In the genomic region with DNA sequence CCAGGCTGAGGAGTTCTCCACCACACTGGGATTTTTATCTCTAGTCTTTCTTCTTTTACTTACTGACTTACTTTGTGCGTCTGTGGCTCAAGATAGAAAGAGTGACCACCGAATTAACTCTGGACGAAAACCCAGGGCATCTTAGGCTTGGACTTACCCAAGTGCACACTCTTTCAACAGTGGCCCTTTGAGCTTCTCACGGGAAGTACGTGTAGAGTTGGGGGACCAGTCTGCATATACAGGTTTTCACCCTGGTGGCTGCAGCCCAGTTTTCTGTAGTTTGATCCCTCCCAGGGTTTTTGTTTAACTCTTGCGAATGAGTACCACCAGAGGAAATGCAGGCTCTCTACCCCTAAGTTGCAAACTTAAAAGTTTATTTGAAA, we compare ENCODE assay signal across 8 mouse cellular contexts. TPM values are rescaled to one million over a fixed set of nuclear protein-coding genes. Genes with fewer than 3 reads are reported as not detected.
DNase-seq lines count a peak whose midpoint lies in the region; ATAC-seq and TF ChIP-seq lines count a peak whose summit lies in the region.

No protein-coding gene starts in this region.

- H3K27me3 ChIP-seq in embryonic facial prominence, embryonic 10.5 days (replicated peaks; ENCODE audit: low read depth, poor library complexity, severe bottlenecking), result no peaks in the 10 kb centered on the region
- H3K27me3 ChIP-seq in intestine, embryonic 14.5 days (replicated peaks; ENCODE audit: control insufficient read depth, insufficient read depth, low read length), result no peaks in the 10 kb centered on the region
- no peaks in the 10 kb centered on the region for H3K27me3 ChIP-seq in midbrain, postnatal 0 days (ENCODE audit: insufficient read depth, low read length)

- H3K9me3 ChIP-seq in embryonic facial prominence, embryonic 10.5 days, result no peaks in the 10 kb centered on the region
- H3K9me3 ChIP-seq in intestine, embryonic 14.5 days (ENCODE audit: control insufficient read depth, low read length), result 0 out of 2 replicates have a peak, but pooled peaks cover 5% of the 10 kb centered on the region
- no peaks in the 10 kb centered on the region for H3K9me3 ChIP-seq in midbrain, postnatal 0 days (ENCODE audit: low read length)

- peak overlapping the region; percentile 89 for H3K27ac ChIP-seq in embryonic facial prominence, embryonic 10.5 days (replicated peaks)
- H3K27ac ChIP-seq in intestine, embryonic 14.5 days (ENCODE audit: low read depth), result peak overlapping the region; percentile 76; the same call in 1 of the 2 replicates
- 0 out of 2 replicates have a peak overlapping the region, but pooled peaks have one; percentile 32 for H3K27ac ChIP-seq in midbrain, postnatal 0 days (ENCODE audit: low read depth, low read length)

- peak; percentile 28; the same call in 1 of the 2 replicates for ATAC-seq in intestine, embryonic 14.5 days (replicated peaks; ENCODE audit: low FRiP score, low TSS enrichment, low read depth)
- 0 out of 2 replicates have a peak, but pooled peaks have one; percentile 27 for ATAC-seq in midbrain, postnatal 0 days (ENCODE audit: low FRiP score)

- H3K4me2 ChIP-seq in intestine, embryonic 14.5 days (ENCODE audit: low read length), result peak overlapping the region; percentile 69
- H3K4me2 ChIP-seq in midbrain, postnatal 0 days (ENCODE audit: low read depth, low read length, poor library complexity, severe bottlenecking), result peak overlapping the region; percentile 77

- 6% methylated on average over 6 of the region's 6 CpGs for WGBS in lung, adult 2 months
- 10% methylated on average over 6 of the region's 6 CpGs for WGBS in embryonic facial prominence, embryonic 10.5 days
- WGBS in intestine, embryonic 14.5 days, result 4% methylated on average over 6 of the region's 6 CpGs
- 8% methylated on average over 6 of the region's 6 CpGs for WGBS in midbrain, postnatal 0 days

- peaks cover 3% of the 10 kb centered on the region; the same call in 1 of the 2 replicates for H3K4me1 ChIP-seq in lung, adult 2 months (ENCODE audit: control insufficient read depth, insufficient read depth, low read length)
- peaks cover 16% of the 10 kb centered on the region for H3K4me1 ChIP-seq in embryonic facial prominence, embryonic 10.5 days
- H3K4me1 ChIP-seq in intestine, embryonic 14.5 days (replicated peaks; ENCODE audit: control insufficient read depth, insufficient read depth, low read length), result peaks cover 9% of the 10 kb centered on the region; the same call in 1 of the 2 replicates
- peaks cover 3% of the 10 kb centered on the region; the same call in 1 of the 2 replicates for H3K4me1 ChIP-seq in midbrain, postnatal 0 days (ENCODE audit: insufficient read depth, low read length)

- peak overlapping the region; percentile 76 for H3K9ac ChIP-seq in intestine, embryonic 14.5 days (ENCODE audit: low read length)
- H3K9ac ChIP-seq in midbrain, postnatal 0 days (replicated peaks; ENCODE audit: low read length, poor library complexity, severe bottlenecking), result peak overlapping the region; percentile 78

- TF ChIP-seq POLR2A in lung, adult 2 months (IDR thresholded peaks at IDR 0.05; ENCODE audit: borderline replicate concordance, extremely low read depth, low read depth, low read length), result no peak

- H3K4me3 ChIP-seq in lung, adult 2 months (replicated peaks; ENCODE audit: extremely low read depth, low read depth, low read length), result peak overlapping the region; percentile 99
- H3K4me3 ChIP-seq in embryonic facial prominence, embryonic 10.5 days, result peak overlapping the region; percentile 94
- peak overlapping the region; percentile 98 for H3K4me3 ChIP-seq in intestine, embryonic 14.5 days (ENCODE audit: low read depth, low read length)
- peak overlapping the region; percentile 73 for H3K4me3 ChIP-seq in midbrain, postnatal 0 days (ENCODE audit: low read depth, low read length)

- no peak for TF ChIP-seq CTCF in lung, adult 2 months (IDR thresholded peaks at IDR 0.05; ENCODE audit: insufficient read depth, low read length)
- TF ChIP-seq CTCF in midbrain, postnatal 0 days (IDR thresholded peaks at IDR 0.05), result no peak

- no peak for DNase-seq in lung, adult 2 months
- no peak for DNase-seq in lung, postnatal 25 days (ENCODE audit: low spot score)
- DNase-seq in embryonic facial prominence, embryonic 10.5 days (ENCODE audit: low spot score), result no peak
- DNase-seq in intestine, embryonic 14.5 days (ENCODE audit: low spot score), result no peak
- DNase-seq in midbrain, postnatal 0 days (ENCODE audit: low spot score), result no peak
- DNase-seq in ovary, postnatal 14 days (ENCODE audit: low spot score), result no peak
- DNase-seq in kidney, adult 9 months, result no peak
- DNase-seq in cerebellum, adult 18-20 months, result no peak

- peaks cover 7% of the 10 kb centered on the region for H3K36me3 ChIP-seq in embryonic facial prominence, embryonic 10.5 days (replicated peaks)
- peaks cover 4% of the 10 kb centered on the region; the same call in 1 of the 2 replicates for H3K36me3 ChIP-seq in intestine, embryonic 14.5 days (ENCODE audit: control insufficient read depth, insufficient read depth, low read length)
- H3K36me3 ChIP-seq in midbrain, postnatal 0 days (ENCODE audit: insufficient read depth, low read length), result no peaks in the 10 kb centered on the region

RNA-seq across cellular contexts. Expression of a gene that starts 0.5 kb away (rescaled TPM):
- 2.8 and 3.4 TPM in 2 replicates for polyA plus RNA-seq in lung, adult 2 months (2012; rRNA removed)
- polyA plus RNA-seq in embryonic facial prominence, embryonic 10.5 days (2016; fragmentation: Nextera tagmentation; extraction: Ambion mirVana), result 21.7 and 25.6 TPM in 2 replicates
- 27.6 and 28.7 TPM in 2 replicates for polyA plus RNA-seq in intestine, embryonic 14.5 days (2014; fragmentation: Nextera tagmentation; extraction: Ambion mirVana)
- 18.5 and 23.6 TPM in 2 replicates for total RNA-seq in midbrain, postnatal 0 days (2014; rRNA removed)
- 18.2 and 18.3 TPM in 2 replicates for polyA plus RNA-seq in midbrain, postnatal 0 days (2015; fragmentation: Nextera tagmentation; extraction: Ambion mirVana)

Comparison
In these comparisons a context has a peak if more than half of its experiments do, and no peak if none do; other contexts are left out.
1. H3K27ac ChIP-seq: peak in every context shown above with its lines; median percentile 89 in embryonic facial prominence, embryonic 10.5 days; 76 in intestine, embryonic 14.5 days; 32 in midbrain, postnatal 0 days.